Mouse (Mus musculus): ENCODE measurements around the gene Dbx2.

The Dbx2 gene

GRCm38 (mm10) chr15:95612600-95612999 is 43.2 kb downstream of the Dbx2 start:
- DNase-seq = no peak

GRCm38 (mm10) chr15:95601179-95601578 is 54.6 kb downstream of the Dbx2 start:
- DNase-seq = no peak

GRCm38 (mm10) chr15:95598630-95599029 is 57.1 kb downstream of the Dbx2 start:
- no peak for DNase-seq

GRCm38 (mm10) chr15:95586906-95587305 is 68.9 kb downstream of the Dbx2 start:
- no peak for DNase-seq

- no peak for DNase-seq
Measured at GRCm38 (mm10) chr15:95584891-95585290, 70.9 kb downstream of the Dbx2 start.

GRCm38 (mm10) chr15:95574661-95575060 is 81.1 kb downstream of the Dbx2 start:
- DNase-seq = peak; percentile 8

Measured in cerebellum, adult 11-12 months (tissue).